Mouse (Mus musculus) G1E (cell line): ENCODE data around the gene Epdr1.

ENCODE experiments used
- CTCF ChIP-seq: IDR thresholded peaks from 2 replicates; pipeline ENCODE4 v1.5.1; 2012; ENCODE audit warnings: low read depth, low read length, inconsistent platforms, mixed read lengths
- TAL1 ChIP-seq: conservative IDR thresholded peaks from 2 replicates; pipeline ENCODE4 v1.6.1; 2012; ENCODE audit warnings: low read depth, low read length, inconsistent platforms, mixed read lengths

DNA sequence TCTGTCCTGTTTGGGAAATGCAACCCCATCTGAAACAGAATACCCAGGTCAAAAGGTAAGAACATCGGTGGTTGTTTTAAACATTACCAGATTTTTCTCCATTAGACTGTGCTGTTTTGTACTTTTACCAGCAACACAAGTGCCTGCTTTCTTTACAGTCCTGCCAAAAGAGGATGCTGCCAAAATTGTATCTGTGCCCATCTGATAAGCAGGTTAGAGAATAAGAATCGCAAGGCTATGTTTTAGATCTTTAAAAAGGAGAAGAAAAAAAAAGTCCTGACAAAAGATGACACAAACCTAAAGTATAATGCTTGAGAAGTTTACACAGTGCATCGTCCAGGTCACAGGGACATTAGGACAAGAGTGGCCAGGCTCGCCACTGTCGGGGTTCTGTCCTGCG is 20.5 kb downstream of the Epdr1 start:
- TF ChIP-seq CTCF (no peak), TAL1 (no peak)
